Mouse (Mus musculus) CH12.LX (cell line): ENCODE measurements around the gene Col9a3. TPM values are rescaled to one million over a fixed set of nuclear protein-coding genes. Genes with fewer than 3 reads are reported as not detected.

Experiments used
- DNase-seq: peaks from one replicate; pipeline ENCODE4 v3.0.0-alpha.2; 2013; ENCODE audit errors: extremely low read depth
- H3K27ac ChIP-seq: 2 replicates; pipeline ENCODE4 v1.5.1; 2012; ENCODE audit warnings: low read depth, mild to moderate bottlenecking, control low read depth, moderate library complexity; ENCODE audit not compliant: insufficient read depth
- H3K27me3 ChIP-seq: replicated peaks from 2 replicates; pipeline ENCODE3; 2012; ENCODE audit warnings: inconsistent platforms
- H3K36me3 ChIP-seq, 2 experiments: replicated peaks in 1 of 2; 2 replicates each; pipeline versions ENCODE3 to v1.6.1; 2012; ENCODE audit warnings: inconsistent platforms in 1 of 2, low read length in 1 of 2, mild to moderate bottlenecking in 1 of 2, mixed read lengths in 1 of 2, moderate library complexity in 1 of 2; ENCODE audit not compliant: control insufficient read depth in 1 of 2, insufficient read depth in 1 of 2
- H3K4me1 ChIP-seq, 2 experiments: 2 replicates each; pipeline ENCODE4 v1.6.1; 2012; ENCODE audit warnings: inconsistent platforms in 1 of 2, moderate library complexity in 1 of 2; ENCODE audit not compliant: insufficient read depth in 2 of 2, control insufficient read depth in 1 of 2
- H3K4me2 ChIP-seq: 2 replicates; pipeline ENCODE4 v1.6.1; 2012; ENCODE audit warnings: low read depth, mild to moderate bottlenecking, control low read depth; ENCODE audit not compliant: poor library complexity, insufficient read depth, severe bottlenecking
- H3K4me3 ChIP-seq, 3 experiments: fragments of 150-350 bp in 1 of 3; sonication (generic) in 1 of 3; replicated peaks in 1 of 3; 2 replicates each; pipeline versions ENCODE3 to v1.5.1; 2011 to 2012; ENCODE audit warnings: low read depth in 2 of 3, low read length in 2 of 3, mild to moderate bottlenecking in 2 of 3, moderate library complexity in 2 of 3, control low read depth in 1 of 3, improper control_type of control experiment in 1 of 3, inconsistent platforms in 1 of 3, mixed read lengths in 1 of 3; ENCODE audit not compliant: poor library complexity in 1 of 3
- H3K79me2 ChIP-seq: replicated peaks from 2 replicates; pipeline ENCODE4 v1.6.1; 2012; ENCODE audit warnings: mild to moderate bottlenecking, moderate library complexity; ENCODE audit not compliant: control insufficient read depth, poor library complexity, insufficient read depth, severe bottlenecking; ENCODE audit errors: extremely low read depth
- H3K9ac ChIP-seq: 2 replicates; pipeline ENCODE4 v1.6.1; 2012; ENCODE audit warnings: low read depth, mild to moderate bottlenecking, control low read depth, moderate library complexity; ENCODE audit not compliant: insufficient read depth
- H3K9me3 ChIP-seq: replicated peaks from 2 replicates; pipeline ENCODE3; 2012; ENCODE audit warnings: low read length, inconsistent platforms, mixed read lengths
- CHD1 ChIP-seq: IDR thresholded peaks from 2 replicates; pipeline ENCODE4 v1.6.1; 2012; ENCODE audit warnings: low read depth, low read length, improper control_type of control experiment, inconsistent platforms
- CTCF ChIP-seq, 2 experiments: IDR thresholded peaks in 1 of 2; conservative IDR thresholded peaks in 1 of 2; 2 replicates each; pipeline ENCODE4 v1.5.1; 2011 to 2012; ENCODE audit warnings: low read depth in 2 of 2, low read length in 2 of 2, improper control_type of control experiment in 1 of 2, inconsistent platforms in 1 of 2, mild to moderate bottlenecking in 1 of 2, moderate library complexity in 1 of 2
- E2F4 ChIP-seq: IDR thresholded peaks from 2 replicates; pipeline ENCODE4 v1.6.1; 2011; ENCODE audit warnings: low read depth, low read length, improper control_type of control experiment; ENCODE audit not compliant: insufficient replicate concordance
- ELF1 ChIP-seq: IDR thresholded peaks from 2 replicates; pipeline ENCODE4 v1.6.1; 2014; ENCODE audit warnings: low read depth, mild to moderate bottlenecking, inconsistent platforms, low read length, improper control_type of control experiment
- ETS1 ChIP-seq: conservative IDR thresholded peaks from 2 replicates; pipeline ENCODE4 v1.6.1; 2012; ENCODE audit warnings: low read depth, mild to moderate bottlenecking, inconsistent platforms, low read length, improper control_type of control experiment, moderate library complexity
- GABPA ChIP-seq: IDR thresholded peaks from 2 replicates; pipeline ENCODE4 v1.6.1; 2012; ENCODE audit warnings: low read depth, low read length, improper control_type of control experiment, inconsistent platforms; ENCODE audit not compliant: insufficient replicate concordance
- HCFC1 ChIP-seq: IDR thresholded peaks from 2 replicates; pipeline ENCODE4 v1.6.1; 2012; ENCODE audit warnings: low read depth, mild to moderate bottlenecking, inconsistent platforms, low read length, improper control_type of control experiment
- JUN ChIP-seq: IDR thresholded peaks from 2 replicates; pipeline ENCODE4 v1.6.1; 2011; ENCODE audit warnings: low read depth, mild to moderate bottlenecking, low read length, improper control_type of control experiment, moderate library complexity; ENCODE audit not compliant: insufficient read depth
- JUND ChIP-seq: conservative IDR thresholded peaks from 2 replicates; pipeline ENCODE4 v1.6.1; 2011; ENCODE audit warnings: low read depth, low read length, improper control_type of control experiment
- KAT2A ChIP-seq: IDR thresholded peaks from 2 replicates; pipeline ENCODE4 v1.6.1; 2012; ENCODE audit warnings: low read length, improper control_type of control experiment, inconsistent platforms; ENCODE audit not compliant: insufficient replicate concordance
- MAZ ChIP-seq: IDR thresholded peaks from 2 replicates; pipeline ENCODE4 v1.6.1; 2012; ENCODE audit warnings: low read depth, mild to moderate bottlenecking, inconsistent platforms, low read length, improper control_type of control experiment, moderate library complexity
- MEF2A ChIP-seq: IDR thresholded peaks from 2 replicates; pipeline ENCODE4 v1.6.1; 2014; ENCODE audit warnings: low read depth, mild to moderate bottlenecking, inconsistent platforms, low read length, improper control_type of control experiment, borderline replicate concordance
- MXI1 ChIP-seq: IDR thresholded peaks from 2 replicates; pipeline ENCODE4 v1.6.1; 2011; ENCODE audit warnings: mild to moderate bottlenecking, low read depth, low read length, improper control_type of control experiment
- MYC ChIP-seq: IDR thresholded peaks from 2 replicates; pipeline ENCODE4 v1.6.1; 2011; ENCODE audit warnings: low read depth, mild to moderate bottlenecking, improper control_type of control experiment, low read length
- NELFE ChIP-seq: IDR thresholded peaks from 2 replicates; pipeline ENCODE4 v1.6.1; 2011; ENCODE audit warnings: low read depth, low read length, improper control_type of control experiment
- NRF1 ChIP-seq: IDR thresholded peaks from 2 replicates; pipeline ENCODE4 v1.6.1; 2014; ENCODE audit warnings: low read depth, mild to moderate bottlenecking, inconsistent platforms, low read length, improper control_type of control experiment, moderate library complexity
- PAX5 ChIP-seq: IDR thresholded peaks from 2 replicates; pipeline ENCODE4 v1.6.1; 2012; ENCODE audit warnings: low read length, inconsistent platforms, mixed read lengths
- POLR2A ChIP-seq: IDR thresholded peaks from 2 replicates; pipeline ENCODE4 v1.6.1; 2011; ENCODE audit warnings: low read depth, mild to moderate bottlenecking, improper control_type of control experiment, low read length
- POLR2AphosphoS2 ChIP-seq: IDR thresholded peaks from 2 replicates; pipeline ENCODE4 v1.6.1; 2011; ENCODE audit warnings: low read depth, low read length, improper control_type of control experiment
- RAD21 ChIP-seq: IDR thresholded peaks from 2 replicates; pipeline ENCODE4 v1.6.1; 2011; ENCODE audit warnings: low read depth, mild to moderate bottlenecking, low read length, improper control_type of control experiment, moderate library complexity
- RCOR1 ChIP-seq: conservative IDR thresholded peaks from 2 replicates; pipeline ENCODE4 v1.6.1; 2012; ENCODE audit warnings: low read depth, mild to moderate bottlenecking, inconsistent platforms, low read length, improper control_type of control experiment
- SIN3A ChIP-seq: IDR thresholded peaks from 2 replicates; pipeline ENCODE4 v1.6.1; 2012; ENCODE audit warnings: low read length, improper control_type of control experiment, inconsistent platforms
- SMC3 ChIP-seq: IDR thresholded peaks from 2 replicates; pipeline ENCODE4 v1.6.1; 2011; ENCODE audit warnings: low read depth, low read length, improper control_type of control experiment
- TBP ChIP-seq: conservative IDR thresholded peaks from 2 replicates; pipeline ENCODE4 v1.6.1; 2011; ENCODE audit warnings: low read depth, low read length, improper control_type of control experiment
- TCF12 ChIP-seq: IDR thresholded peaks from 2 replicates; pipeline ENCODE4 v1.6.1; 2014; ENCODE audit warnings: low read depth, mild to moderate bottlenecking, inconsistent platforms, low read length, improper control_type of control experiment
- UBTF ChIP-seq: IDR thresholded peaks from 2 replicates; pipeline ENCODE4 v1.6.1; 2012; ENCODE audit warnings: low read depth, mild to moderate bottlenecking, inconsistent platforms, low read length, improper control_type of control experiment, moderate library complexity
- USF1 ChIP-seq: IDR thresholded peaks from 2 replicates; pipeline ENCODE4 v1.6.1; 2014; ENCODE audit warnings: low read depth, mild to moderate bottlenecking, inconsistent platforms, low read length, improper control_type of control experiment
- ZC3H11A ChIP-seq: IDR thresholded peaks from 2 replicates; pipeline ENCODE4 v1.6.1; 2012; ENCODE audit warnings: low read depth, mild to moderate bottlenecking, inconsistent platforms, low read length, improper control_type of control experiment
- ZMIZ1 ChIP-seq: IDR thresholded peaks from 2 replicates; pipeline ENCODE4 v1.6.1; 2012; ENCODE audit warnings: low read depth, mild to moderate bottlenecking, inconsistent platforms, low read length, improper control_type of control experiment
- ZNF384 ChIP-seq: IDR thresholded peaks from 2 replicates; pipeline ENCODE4 v1.6.1; 2012; ENCODE audit warnings: low read depth, low read length, improper control_type of control experiment, inconsistent platforms
- dilution Hi-C: fragments of 300-500 bp; cut with MboI; formaldehyde crosslinking; loops from 2 replicates; pipeline ENCODE4 v1.14.3; 2020; ENCODE audit warnings: low sequenced_read_pairs; ENCODE audit not compliant: extremely low pct_unique_long_range_greater_than_20kb, extremely low pct_ligation_motif_present
- in situ Hi-C: fragments of 300-500 bp; cut with MboI; formaldehyde crosslinking; loops from 3 replicates; pipeline ENCODE4 v1.14.3; 2019; ENCODE audit warnings: low sequenced_read_pairs, low pct_ligation_motif_present, low pct_unique_long_range_greater_than_20kb, mixed read lengths
- polyA plus RNA-seq: library from polyadenylated mRNA; unstranded; fragments of >175 nt; gene quantifications from 2 replicates; pipeline ENCODE4 v1.2.1, GENCODE M21; 2012; ENCODE audit warnings: low read depth; ENCODE audit not compliant: insufficient read length
- total RNA-seq, 2 experiments: library from RNA; depleted of rRNA; stranded (reverse); fragments of 300-350 nt in 1 of 2; fragments of >200 nt in 1 of 2; gene quantifications; 2 replicates each; pipeline ENCODE4 v1.2.3; 2012 to 2014

Gene Col9a3
- total and polyA plus RNA-seq, 3 experiments, result 0.56 to 1.9 (median 0.87) TPM

- in situ Hi-C loops, result no loop called here
- Histone ChIP-seq H3K4me1 (peaks cover 0 to 13% of the 10 kb centered on the region in 2 experiments; a peak in 2 of 4 replicates), H3K4me3 (no peak overlapping the region), H3K79me2 (no peaks in the 10 kb centered on the region), H3K4me2 (no peak overlapping the region), H3K36me3 (no peaks in the 10 kb centered on the region), H3K9me3 (no peaks in the 10 kb centered on the region), H3K27me3 (no peaks in the 10 kb centered on the region), H3K9ac (no peak overlapping the region)
- dilution Hi-C loops, result no loop called here
- DNase-seq, result no peak
- peak; percentile 56 for TF ChIP-seq SMC3
- no peak for TF ChIP-seq JUND
- no peak for TF ChIP-seq NRF1
- TF ChIP-seq CHD1, result no peak
- no peak for TF ChIP-seq MEF2A
- no peak for TF ChIP-seq E2F4
- TF ChIP-seq ZMIZ1, result no peak
- no peak for TF ChIP-seq HCFC1
- TF ChIP-seq TCF12, result no peak
- TF ChIP-seq GABPA, result no peak
- TF ChIP-seq KAT2A, result no peak
- TF ChIP-seq ETS1, result no peak
- TF ChIP-seq ZNF384, result no peak
- TF ChIP-seq MYC, result peak; percentile 79; the same call in 1 of the 2 replicates
- TF ChIP-seq TBP, result no peak
- TF ChIP-seq RAD21, result peak; percentile 48
- TF ChIP-seq USF1, result no peak
- TF ChIP-seq ELF1, result no peak
- TF ChIP-seq UBTF, result no peak
- no peak; the same call in 1 of the 2 replicates for TF ChIP-seq ZC3H11A
- no peak for TF ChIP-seq SIN3A
- TF ChIP-seq MXI1, result no peak
- TF ChIP-seq MAZ, result no peak
- no peak for TF ChIP-seq POLR2A
- TF ChIP-seq RCOR1, result no peak
- TF ChIP-seq CTCF (conservative IDR thresholded peaks at IDR 0.05 in 1 of 2, IDR thresholded peaks at IDR 0.05 in 1 of 2; ENCODE audit: low read depth in 2 of 2, low read length in 2 of 2), result peak in 1 of 2 experiments; percentile 66; a peak in 2 of 4 replicates
- no peak for TF ChIP-seq JUN
- no peak for TF ChIP-seq POLR2AphosphoS2
- TF ChIP-seq PAX5, result no peak
- no peak for TF ChIP-seq NELFE
- TF ChIP-seq, all 38 proteins: peak for 4
- H3K27ac ChIP-seq, result no peak overlapping the region
Measured at GRCm38 (mm10) chr2:180555219-180555618, 42.4 kb upstream of the Col9a3 start.
